Mouse (Mus musculus) testis, postnatal 10 days (tissue): ENCODE measurements around the gene Slc25a43.

Experiments used
- DNase-seq: peaks from one replicate; pipeline ENCODE4 v3.0.0; 2021; ENCODE audit warnings: low spot score

Slc25a43 gene

GRCm38 (mm10) chrX:36823932-36824711 is 80.7 kb downstream of the Slc25a43 start:
- no peak for DNase-seq

GRCm38 (mm10) chrX:36825032-36825431 is 81.6 kb downstream of the Slc25a43 start:
- no peak for DNase-seq
